Mouse (Mus musculus): ENCODE measurements around the gene Nos1ap. TPM values are rescaled to one million over a fixed set of nuclear protein-coding genes. Genes with fewer than 3 reads are reported as not detected.

Gene Nos1ap
- total RNA-seq (2023), result not detected in 4 replicates

GRCm38 (mm10) chr1:170589219-170590040 is at the start of gene Nos1ap:
Gene Nos1ap, minus strand, starts transcription at chr1:170589861.

GRCm38 (mm10) chr1:170308503-170308902 is 281.2 kb downstream of the Nos1ap start, which contains the start of gene Spata46:
Gene Spata46, plus strand, starts transcription at chr1:170308803.

GRCm38 (mm10) chr1:170306232-170306631 is 283.4 kb downstream of the Nos1ap start, which contains the start of gene Gm7694:
Gene Gm7694, minus strand, starts transcription at chr1:170306332.

GRCm38 (mm10) chr1:170277016-170277415 is 312.6 kb downstream of the Nos1ap start, which contains the start of gene Sh2d1b1:
Gene Sh2d1b1, plus strand, starts transcription at chr1:170277320.

Other genes starting within 250 kb of the Nos1ap start
- 0.18 to 0.22 TPM in 2 of 4 replicates, not detected in the others for gene Olfml2b, start 54.7 kb upstream of the Nos1ap start, total RNA-seq (2023)